Mouse (Mus musculus) lung, postnatal 4 days (tissue): ENCODE data around the gene Focad.

Experiments
- DNase-seq, 2 experiments: peaks; one replicate each; pipeline ENCODE4 v3.0.0; 2021

The Focad gene

DNA sequence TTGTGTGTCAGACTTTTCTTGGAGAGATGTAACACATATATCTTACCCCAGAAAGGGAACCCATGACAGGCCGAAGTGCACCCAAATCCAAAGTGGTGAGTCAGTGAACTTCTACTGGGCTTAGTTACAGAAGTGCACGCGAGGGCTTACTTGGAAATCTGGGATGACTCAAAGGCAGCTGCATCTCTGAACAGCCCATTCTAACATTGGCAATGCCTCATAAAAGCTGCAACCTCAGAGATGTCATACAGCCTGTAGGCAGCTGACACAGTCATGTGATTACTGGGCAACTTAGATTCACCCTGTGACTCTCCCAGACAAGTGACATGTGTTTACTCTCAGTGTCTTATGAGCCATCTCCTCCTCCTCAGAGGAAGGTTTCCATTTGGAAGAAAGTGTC is 119.5 kb downstream of the Focad start:
- no peak for DNase-seq

DNA sequence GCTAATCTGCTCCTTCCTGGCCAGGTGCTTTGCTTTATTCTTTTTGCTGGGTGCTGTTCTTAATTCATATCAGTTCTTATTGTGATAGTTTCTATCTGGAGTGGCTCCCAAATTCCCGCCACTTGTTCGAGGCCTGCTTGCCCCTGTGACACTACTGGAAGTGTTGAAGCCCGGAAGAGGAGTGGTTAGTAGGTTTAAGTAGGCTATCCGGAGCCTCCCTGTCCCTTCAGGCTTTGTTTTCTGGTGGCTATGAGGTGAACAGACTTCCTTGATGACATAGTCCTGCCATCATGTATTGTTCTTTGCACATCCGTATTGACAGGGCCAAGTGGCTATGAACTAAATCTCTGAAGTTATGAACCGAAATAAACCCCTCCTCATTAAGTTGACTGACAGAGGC is 123.9 kb downstream of the Focad start:
- DNase-seq, result no peak

GRCm38 (mm10) chr4:88218797-88219196 is 124.4 kb downstream of the Focad start:
- DNase-seq, result no peak

- DNase-seq, result no peak
Observed at GRCm38 (mm10) chr4:88231375-88231774, 136.9 kb downstream of the Focad start.

DNA sequence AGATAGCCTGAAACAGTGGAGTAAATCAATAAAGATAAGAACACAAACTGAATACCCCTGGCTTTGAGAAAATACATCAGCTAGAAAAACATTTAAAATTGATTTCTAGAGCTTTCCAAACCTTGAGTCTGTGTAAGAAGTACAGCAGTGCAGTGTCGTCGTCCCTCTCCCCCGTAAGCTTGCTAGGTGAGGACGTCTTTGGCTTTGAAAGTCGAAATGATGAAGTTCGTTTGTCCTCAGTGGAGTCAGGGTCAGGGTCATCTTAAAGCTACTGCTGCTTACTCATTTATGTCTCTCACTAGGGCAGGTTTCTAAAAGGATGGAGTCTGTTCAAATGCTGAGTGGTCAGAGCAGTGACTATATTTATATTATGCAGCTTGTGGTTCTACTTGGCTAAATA is 141.5 kb downstream of the Focad start:
- no peak for DNase-seq

DNA sequence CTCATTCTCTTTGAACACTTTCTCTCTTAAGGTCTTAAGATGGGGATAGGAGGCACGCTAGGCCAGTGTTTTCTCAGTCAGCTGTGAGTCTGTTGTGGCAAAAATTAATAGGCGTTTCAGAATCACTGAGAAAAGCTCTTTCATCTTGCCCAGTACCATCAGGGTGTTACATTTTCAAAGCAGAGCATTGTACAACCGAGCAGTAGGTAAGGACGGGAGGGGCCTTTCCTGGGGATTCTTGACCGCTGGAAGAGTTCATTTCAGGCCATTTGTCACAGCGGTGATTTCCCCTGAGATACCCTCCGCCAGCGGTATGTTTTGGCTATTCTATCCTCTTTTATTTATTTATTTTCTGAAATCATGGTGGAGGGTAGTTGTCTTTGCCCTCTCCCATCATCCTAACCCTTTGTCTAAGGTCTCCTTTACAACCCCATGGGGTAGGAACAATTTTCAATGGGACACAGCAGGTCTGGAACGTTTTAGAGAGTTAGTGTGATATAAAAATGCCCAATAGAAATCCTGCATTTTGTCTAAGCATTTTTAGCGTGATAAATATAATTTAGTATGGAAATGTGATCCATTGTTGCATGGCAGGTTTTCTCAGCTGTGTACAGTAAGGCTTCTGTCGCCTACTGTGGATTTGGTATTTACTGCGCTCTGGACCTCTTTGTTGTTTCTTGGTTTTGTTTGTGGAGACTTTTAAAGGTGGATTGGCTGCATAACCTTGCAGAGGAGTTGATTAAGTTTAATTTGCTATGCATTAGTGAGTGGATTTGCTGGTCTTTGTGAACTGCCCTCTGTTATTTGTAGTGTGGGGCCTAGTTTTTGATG is 142.7 kb downstream of the Focad start:
- no peak for DNase-seq

GRCm38 (mm10) chr4:88238351-88238750 is 143.9 kb downstream of the Focad start:
- DNase-seq, result no peak

DNA sequence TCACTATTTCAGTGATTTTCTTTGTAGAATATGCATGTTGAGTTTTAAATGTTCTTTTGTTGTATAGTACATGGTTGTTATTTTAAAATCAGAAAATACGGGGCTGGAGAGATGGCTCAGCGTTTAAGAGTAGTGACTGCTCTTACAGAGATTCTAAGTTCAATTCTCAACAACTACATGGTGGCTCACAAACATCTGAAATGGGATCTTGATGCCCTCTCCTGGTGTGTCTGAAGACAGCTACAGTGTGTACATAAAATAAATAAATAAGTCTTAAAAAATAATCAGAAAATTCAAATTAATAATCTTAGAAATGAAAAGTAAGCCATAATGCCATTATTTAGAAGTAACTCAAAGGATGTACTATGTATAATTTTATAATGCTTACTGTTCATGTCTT is 149.4 kb downstream of the Focad start:
- DNase-seq, result no peak

DNA sequence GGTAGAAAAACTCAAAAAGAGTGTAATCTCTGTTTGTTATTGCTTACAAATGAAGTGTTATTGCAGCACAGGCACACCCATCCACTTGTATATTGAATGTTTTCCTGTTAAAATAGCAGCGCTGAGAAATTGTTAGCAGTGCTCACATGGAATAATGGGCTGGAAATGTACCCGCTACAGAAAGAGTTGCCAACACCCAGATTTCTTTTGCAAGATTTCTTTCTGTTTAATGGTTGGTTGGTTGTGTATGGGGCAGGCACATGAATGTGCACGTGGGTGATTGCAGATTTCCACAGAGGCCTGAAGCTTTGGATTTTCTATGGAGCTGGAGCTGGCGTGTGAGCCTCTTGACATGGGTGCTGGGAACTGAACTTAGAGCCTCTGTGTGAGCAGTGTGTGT is 151.1 kb downstream of the Focad start:
- DNase-seq, result no peak

DNA sequence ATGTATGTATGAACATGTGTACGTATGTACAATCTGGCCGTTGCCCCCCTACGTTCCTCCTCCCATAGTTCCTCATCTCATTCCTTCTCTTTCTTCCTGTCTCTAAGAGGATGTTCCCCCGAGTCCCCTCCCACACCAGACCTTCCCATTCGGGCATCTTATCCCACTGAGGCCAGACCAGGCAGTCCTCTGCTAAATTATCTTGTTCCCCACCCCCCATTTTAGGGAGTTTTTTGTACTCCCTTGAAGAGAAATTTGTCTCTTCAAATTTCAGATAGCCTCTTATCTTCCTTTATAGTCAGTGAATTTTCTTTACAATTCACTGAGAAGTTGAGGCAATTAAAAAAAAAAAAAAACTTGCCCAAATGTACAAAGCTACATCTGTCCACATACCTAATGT is 166.9 kb downstream of the Focad start:
- no peak for DNase-seq

DNA sequence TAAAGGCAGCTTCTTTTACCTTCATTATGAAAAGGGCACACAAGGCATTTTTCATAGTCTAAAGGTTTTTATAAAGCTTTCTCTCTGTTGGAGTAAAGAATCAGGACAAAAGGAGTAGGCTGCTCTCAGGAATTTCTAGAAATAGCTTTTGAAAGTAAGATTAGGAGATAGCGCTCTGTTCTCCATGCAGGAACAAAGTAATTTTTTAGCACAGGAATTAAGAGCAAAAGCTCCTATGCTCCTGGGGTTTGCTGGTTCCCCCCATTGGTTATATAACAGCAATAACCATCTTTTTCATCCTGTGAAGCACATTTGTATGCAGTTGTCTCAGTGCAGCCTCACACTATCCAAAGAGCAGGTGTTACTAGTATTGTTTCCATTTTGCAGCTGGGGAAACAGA is 170.1 kb downstream of the Focad start:
- no peak for DNase-seq

DNA sequence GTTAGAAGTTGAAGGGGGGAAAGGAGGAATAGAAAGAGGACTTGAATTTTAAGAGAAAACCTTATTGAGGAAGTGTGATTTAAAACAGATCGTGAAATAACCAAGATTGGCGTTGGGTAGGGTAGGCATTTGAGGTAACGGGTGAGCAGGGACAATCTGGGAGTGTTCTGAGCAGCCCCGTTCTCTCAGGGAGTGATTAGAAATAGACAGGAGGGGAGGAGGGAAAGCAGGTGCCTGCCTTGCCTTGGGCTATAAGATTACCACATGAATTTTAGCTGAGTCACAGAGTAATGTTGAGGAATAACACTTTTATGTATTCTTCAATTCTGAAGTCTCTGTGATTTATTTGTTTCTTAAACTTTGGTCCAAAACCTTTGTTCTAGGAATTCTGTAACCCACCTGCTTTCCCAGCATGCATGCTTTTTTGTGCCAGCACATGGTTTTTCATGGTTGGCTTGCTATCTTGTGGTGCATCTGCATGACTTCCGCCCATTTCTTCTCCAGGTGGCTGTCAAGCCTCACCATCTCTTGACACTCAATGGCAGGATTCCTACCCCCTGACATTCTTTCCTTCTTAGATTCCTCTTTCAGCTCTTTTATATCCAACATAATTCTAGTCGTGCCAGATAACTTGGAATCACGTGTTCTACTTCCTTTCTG is 176.1 kb downstream of the Focad start:
- DNase-seq, result no peak

DNA sequence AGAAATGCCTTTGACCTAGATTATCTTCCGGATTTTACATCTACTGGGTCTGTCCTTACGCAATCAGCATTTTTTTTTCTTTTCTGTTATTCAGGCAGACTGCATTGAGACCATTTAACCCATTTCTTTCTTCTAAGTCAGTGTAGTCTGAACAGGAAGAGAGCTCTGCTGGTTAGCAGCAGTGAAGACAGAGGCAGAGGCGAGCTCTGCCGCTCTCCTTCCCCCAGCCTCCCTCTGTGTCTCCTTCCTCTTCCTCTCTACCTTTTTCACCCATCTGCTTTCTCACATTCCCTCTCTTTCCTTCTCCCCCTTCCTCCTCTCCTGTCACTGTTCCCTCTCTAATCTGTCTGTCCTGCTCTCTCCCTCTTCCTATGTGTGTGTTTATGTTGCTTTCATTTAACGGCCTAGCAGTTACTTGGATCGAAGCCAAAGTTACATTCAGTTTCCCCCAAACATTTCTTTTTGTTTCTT is 181.2 kb downstream of the Focad start:
- DNase-seq, result peak in 1 of 2 experiments; percentile 18

GRCm38 (mm10) chr4:88276058-88276734 is 181.8 kb downstream of the Focad start:
- DNase-seq, result no peak

DNA sequence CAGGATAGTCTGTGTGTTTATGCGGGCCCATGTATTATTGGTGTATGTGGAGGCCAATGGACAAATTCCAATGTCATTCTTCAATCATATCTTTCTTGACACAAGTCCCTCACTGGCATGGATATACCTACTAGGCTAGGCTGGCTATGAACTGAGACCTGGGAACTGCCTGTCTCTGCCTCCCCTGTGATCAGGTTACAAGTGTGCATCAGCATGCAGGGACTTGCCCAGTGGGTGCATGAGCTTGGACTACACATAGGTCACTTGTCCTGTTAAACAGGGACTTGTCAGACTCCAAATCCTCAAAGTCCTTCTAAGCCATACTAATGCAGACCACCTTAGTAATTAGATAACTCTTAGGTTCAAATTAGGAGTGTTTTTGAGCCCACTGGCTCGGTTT is 184.1 kb downstream of the Focad start:
- no peak for DNase-seq

GRCm38 (mm10) chr4:88280536-88280935 is 186.1 kb downstream of the Focad start:
- DNase-seq, result no peak

DNA sequence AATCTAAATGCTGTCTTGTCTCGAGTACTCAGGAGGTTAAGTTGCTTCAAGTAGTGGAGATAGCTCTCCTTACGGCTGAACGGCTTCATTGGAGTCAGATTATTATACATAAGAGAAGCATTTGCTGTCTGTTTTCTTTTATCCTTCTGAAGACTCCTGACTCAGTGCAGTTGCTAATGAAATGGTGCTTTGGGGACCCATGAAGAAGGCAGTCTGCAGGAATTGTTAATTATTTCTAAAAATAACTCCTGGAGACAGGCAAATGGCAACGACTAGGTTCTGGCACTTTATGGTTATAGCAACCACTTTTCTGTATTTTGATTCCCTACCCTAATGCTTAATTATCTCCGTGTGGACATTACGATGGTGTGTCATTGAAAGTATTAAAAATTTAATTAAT is 201.1 kb downstream of the Focad start:
- no peak for DNase-seq

- no peak for DNase-seq
Observed at GRCm38 (mm10) chr4:88299551-88299950, 205.1 kb downstream of the Focad start.

DNA sequence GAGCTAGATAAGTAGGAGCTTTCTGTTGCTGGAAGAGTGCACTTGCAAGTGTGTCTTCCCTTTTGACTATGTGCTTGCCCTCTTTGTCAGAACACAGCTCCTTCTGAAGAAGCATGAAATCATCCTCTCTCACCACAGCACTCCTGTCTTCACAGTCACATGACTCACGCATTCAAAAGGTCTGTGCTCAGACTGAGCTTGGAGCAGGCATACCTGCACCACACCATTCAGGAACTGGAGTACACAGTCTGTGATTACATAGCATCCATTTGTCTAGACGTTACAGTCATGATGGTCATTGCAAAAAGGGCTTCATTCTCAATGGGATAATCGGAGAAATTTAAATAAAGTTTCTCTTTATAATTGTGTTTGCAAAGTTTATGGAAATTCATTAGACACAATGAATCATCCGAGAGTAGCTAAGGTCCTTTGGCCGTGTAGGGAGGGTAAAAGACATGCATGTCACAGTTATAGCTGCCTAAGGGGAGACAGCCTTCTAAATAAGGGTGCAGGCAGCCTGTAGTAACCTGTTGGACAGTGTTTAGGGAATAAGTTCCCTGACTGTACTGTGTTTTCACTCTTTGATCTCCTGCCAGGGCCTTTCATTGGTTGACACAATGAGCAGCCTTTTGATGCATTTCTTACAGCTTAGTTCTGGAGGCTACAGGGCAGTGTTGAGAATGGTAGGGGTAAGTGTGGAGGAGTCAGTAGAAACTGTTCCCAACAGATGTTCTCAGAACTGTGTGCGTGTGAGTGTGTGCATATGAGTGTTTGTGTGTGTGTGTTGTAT is 206.6 kb downstream of the Focad start:
- no peak for DNase-seq

- peak in 1 of 2 experiments; percentile 22 for DNase-seq
Observed at GRCm38 (mm10) chr4:88302291-88302690, 207.9 kb downstream of the Focad start.

DNA sequence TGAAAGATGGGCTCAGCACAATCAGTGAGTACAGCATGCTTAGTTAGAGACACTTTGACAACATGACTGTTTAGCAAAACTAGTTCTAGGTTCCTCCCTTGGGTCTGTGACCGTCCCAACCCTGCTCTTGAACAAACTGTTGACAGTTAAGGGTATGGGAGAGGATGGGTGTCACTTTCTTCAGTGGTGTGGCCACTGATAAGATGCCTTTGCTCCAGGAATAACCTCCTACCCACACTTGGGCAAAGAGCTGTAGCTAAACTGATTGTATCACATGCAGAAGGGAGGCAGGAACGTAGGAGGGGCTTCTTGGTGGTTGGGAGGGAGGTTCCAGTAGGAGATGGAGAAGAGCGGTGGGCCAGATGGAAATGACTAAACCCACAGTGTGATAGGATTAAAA is 213.3 kb downstream of the Focad start:
- no peak for DNase-seq

DNA sequence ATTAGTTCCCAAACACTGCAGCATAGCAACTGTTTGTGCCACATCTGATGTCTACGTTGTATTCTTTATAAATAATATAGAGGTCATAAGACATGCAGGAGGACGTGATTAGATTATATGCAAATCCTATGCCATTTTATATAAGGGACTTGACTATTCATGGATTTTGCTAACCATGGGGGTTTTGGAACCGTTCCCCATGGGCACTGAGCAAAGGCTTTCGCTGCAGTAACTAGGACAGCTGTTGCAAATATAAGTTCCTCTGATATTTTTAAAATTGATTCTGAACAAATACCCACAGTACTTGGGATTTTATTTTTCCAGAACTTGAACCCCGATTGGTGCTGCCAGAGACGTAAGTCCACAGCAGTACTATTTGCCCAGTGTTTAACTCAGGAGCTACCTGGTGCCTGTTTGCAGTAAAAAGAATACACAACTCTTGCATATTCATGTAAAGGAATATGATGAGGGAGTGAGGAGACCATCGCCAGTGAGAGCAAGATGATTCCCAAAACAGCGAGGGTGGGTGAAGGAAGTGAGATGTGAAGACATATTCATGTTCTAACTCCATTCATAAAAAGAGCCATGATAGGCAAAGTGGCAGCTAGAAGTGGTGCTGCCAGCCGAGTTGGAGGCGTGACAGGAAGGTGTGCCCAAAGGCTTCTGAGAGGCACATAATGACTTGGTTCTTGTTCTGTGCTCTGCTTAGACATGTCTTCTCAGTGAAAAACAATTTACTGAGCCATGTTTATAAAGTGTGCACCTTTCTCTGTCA is 214.1 kb downstream of the Focad start:
- no peak for DNase-seq
